Mouse (Mus musculus): ENCODE measurements around the gene Cenpp.
"Not testable (repeated sequence)": the region's sequence is repeated elsewhere in the genome, so short reads cannot be mapped to it uniquely, and the experiment has no call there.

The Cenpp gene

GRCm38 (mm10) chr13:49607714-49608113 is 44.9 kb downstream of the Cenpp start, which contains the start of gene Ogn:
Ogn (plus strand) TSS chr13:49608046.
- no peak for DNase-seq (ENCODE audit: low spot score in 2 of 2)

- DNase-seq (ENCODE audit: low spot score in 2 of 2): no peak
Observed at GRCm38 (mm10) chr13:49603603-49604002, 49.0 kb downstream of the Cenpp start.

- DNase-seq (ENCODE audit: low spot score in 2 of 2): not testable (repeated sequence)
Observed at GRCm38 (mm10) chr13:49602541-49602940, 50.0 kb downstream of the Cenpp start.

- DNase-seq (ENCODE audit: low spot score in 2 of 2): no peak
Observed at GRCm38 (mm10) chr13:49586062-49586461, 66.5 kb downstream of the Cenpp start.

GRCm38 (mm10) chr13:49584307-49585005 is 68.1 kb downstream of the Cenpp start:
- no peak for DNase-seq (ENCODE audit: low spot score in 2 of 2)

GRCm38 (mm10) chr13:49583859-49584258 is 68.7 kb downstream of the Cenpp start:
- DNase-seq (ENCODE audit: low spot score in 2 of 2): no peak

GRCm38 (mm10) chr13:49581541-49582530 is 70.7 kb downstream of the Cenpp start, which contains the start of gene Omd:
Omd (plus strand) TSS chr13:49582462.
- no peak for DNase-seq (ENCODE audit: low spot score in 2 of 2)

- DNase-seq (ENCODE audit: low spot score in 2 of 2): no peak
Observed at GRCm38 (mm10) chr13:49571418-49571817, 81.2 kb downstream of the Cenpp start.

GRCm38 (mm10) chr13:49570371-49570770 is 82.2 kb downstream of the Cenpp start:
- no peak for DNase-seq (ENCODE audit: low spot score in 2 of 2)

- DNase-seq (ENCODE audit: low spot score in 2 of 2): no peak
Observed at GRCm38 (mm10) chr13:49564347-49564746, 88.2 kb downstream of the Cenpp start.

GRCm38 (mm10) chr13:49560886-49561285 is 91.7 kb downstream of the Cenpp start:
- no peak for DNase-seq (ENCODE audit: low spot score in 2 of 2)

GRCm38 (mm10) chr13:49559185-49559584 is 93.4 kb downstream of the Cenpp start:
- no peak for DNase-seq (ENCODE audit: low spot score in 2 of 2)

GRCm38 (mm10) chr13:49556924-49557323 is 95.7 kb downstream of the Cenpp start:
- no peak for DNase-seq (ENCODE audit: low spot score in 2 of 2)

GRCm38 (mm10) chr13:49556203-49556602 is 96.4 kb downstream of the Cenpp start:
- DNase-seq (ENCODE audit: low spot score in 2 of 2): no peak

GRCm38 (mm10) chr13:49554519-49554918 is 98.1 kb downstream of the Cenpp start:
- no peak for DNase-seq (ENCODE audit: low spot score in 2 of 2)

- DNase-seq (ENCODE audit: low spot score in 2 of 2): no peak
Observed at GRCm38 (mm10) chr13:49549616-49550015, 103.0 kb downstream of the Cenpp start.

GRCm38 (mm10) chr13:49547563-49548150 is 104.9 kb downstream of the Cenpp start:
- DNase-seq (ENCODE audit: low spot score in 2 of 2): no peak

GRCm38 (mm10) chr13:49546517-49546916 is 106.1 kb downstream of the Cenpp start:
- no peak for DNase-seq (ENCODE audit: low spot score in 2 of 2)

- DNase-seq (ENCODE audit: low spot score in 2 of 2): no peak
Observed at GRCm38 (mm10) chr13:49545646-49546045, 106.9 kb downstream of the Cenpp start.

- no peak for DNase-seq (ENCODE audit: low spot score in 2 of 2)
Observed at GRCm38 (mm10) chr13:49544279-49544678, 108.3 kb downstream of the Cenpp start, which contains the start of gene Aspn. Aspn (plus strand) TSS chr13:49544443.

GRCm38 (mm10) chr13:49538693-49539092 is 113.9 kb downstream of the Cenpp start:
- no peak for DNase-seq (ENCODE audit: low spot score in 2 of 2)

- DNase-seq (ENCODE audit: low spot score in 2 of 2): no peak
Observed at GRCm38 (mm10) chr13:49536946-49537345, 115.6 kb downstream of the Cenpp start.
